Mouse (Mus musculus) large intestine, adult 2 months (tissue): ENCODE results near the gene Spsb4. TPM values are rescaled to one million over a fixed set of nuclear protein-coding genes. Genes with fewer than 3 reads are reported as not detected.
"Not testable (repeated sequence)": the region's sequence is repeated elsewhere in the genome, so short reads cannot be mapped to it uniquely, and the experiment has no call there.

ENCODE experiments used
- DNase-seq: peaks from one replicate; pipeline ENCODE4 v3.0.0-alpha.2; 2012; ENCODE audit warnings: low read depth, low spot score
- WGBS: fragments of 180-500 bp; shearing (Covaris S2); methylation state at CpG from one replicate; pipeline ENCODE4 v1.1.7; 2018; 5-methylcytosine and 5-hydroxymethylcytosine counted together
- polyA plus RNA-seq: library from polyadenylated mRNA; depleted of rRNA; stranded (reverse); fragments of >200 nt; gene quantifications from 2 replicates; pipeline ENCODE4 v1.2.3, GENCODE M21; 2012

The Spsb4 gene
- polyA plus RNA-seq, 1 experiment, result 0.77 TPM

GRCm38 (mm10) chr9:96958009-96958615, 60.5 kb downstream of the Spsb4 start:
- WGBS, result 41% methylated on average over 6 of the region's 6 CpGs
- DNase-seq, result no peak

- DNase-seq, result no peak
- WGBS, result 71% methylated on average over 6 of the region's 6 CpGs
Observed at GRCm38 (mm10) chr9:96957298-96957865, 61.3 kb downstream of the Spsb4 start.

GRCm38 (mm10) chr9:96956646-96957297, 61.9 kb downstream of the Spsb4 start:
- 64% methylated on average over 6 of the region's 6 CpGs for WGBS
- DNase-seq, result no peak

- 88% methylated on average over 15 of the region's 15 CpGs for WGBS
- DNase-seq, result no peak
Observed at GRCm38 (mm10) chr9:96954063-96954809, 64.4 kb downstream of the Spsb4 start.

GRCm38 (mm10) chr9:96953443-96953842, 65.2 kb downstream of the Spsb4 start:
- no peak for DNase-seq
- 93% methylated on average over 8 of the region's 8 CpGs for WGBS

- DNase-seq, result no peak
- 34% methylated on average over 9 of the region's 9 CpGs for WGBS
Observed at GRCm38 (mm10) chr9:96952310-96952975, 66.2 kb downstream of the Spsb4 start.

- WGBS, result 82% methylated on average over 9 of the region's 9 CpGs
- no peak for DNase-seq
Observed at GRCm38 (mm10) chr9:96949551-96949950, 69.1 kb downstream of the Spsb4 start.

GRCm38 (mm10) chr9:96948546-96948945, 70.1 kb downstream of the Spsb4 start:
- no peak for DNase-seq
- whole genome bisulfite sequencing, result 87% methylated on average over 5 of the region's 5 CpGs

GRCm38 (mm10) chr9:96947171-96947570, 71.5 kb downstream of the Spsb4 start:
- no peak for DNase-seq
- 55% methylated on average over 5 of the region's 5 CpGs for WGBS

- DNase-seq, result no peak
- 82% methylated on average over 16 of the region's 16 CpGs for WGBS
Observed at GRCm38 (mm10) chr9:96944517-96944916, 74.1 kb downstream of the Spsb4 start.

- DNase-seq, result no peak
- 85% methylated on average over 3 of the region's 3 CpGs for WGBS
Observed at GRCm38 (mm10) chr9:96942975-96943374, 75.7 kb downstream of the Spsb4 start.

- no peak for DNase-seq
- WGBS, result 79% methylated on average over 5 of the region's 5 CpGs
Observed at GRCm38 (mm10) chr9:96938887-96939286, 79.8 kb downstream of the Spsb4 start.

GRCm38 (mm10) chr9:96936427-96936826, 82.2 kb downstream of the Spsb4 start:
- DNase-seq, result not testable (repeated sequence)
- WGBS, result 83% methylated on average over 2 of the region's 2 CpGs

- DNase-seq, result no peak
- 61% methylated on average over 15 of the region's 15 CpGs for WGBS
Observed at GRCm38 (mm10) chr9:96935556-96936300, 82.9 kb downstream of the Spsb4 start.

- DNase-seq, result no peak
- WGBS, result 74% methylated on average over 3 of the region's 3 CpGs
Observed at GRCm38 (mm10) chr9:96934816-96935215, 83.8 kb downstream of the Spsb4 start.

- 71% methylated on average over 8 of the region's 8 CpGs for WGBS
- DNase-seq, result no peak
Observed at GRCm38 (mm10) chr9:96932751-96933150, 85.9 kb downstream of the Spsb4 start.

GRCm38 (mm10) chr9:96923577-96924316, 94.9 kb downstream of the Spsb4 start:
- 53% methylated on average over 17 of the region's 17 CpGs for WGBS

GRCm38 (mm10) chr9:96923119-96923518, 95.5 kb downstream of the Spsb4 start:
- WGBS, result 61% methylated on average over 6 of the region's 6 CpGs
- no peak for DNase-seq

More at GRCm38 (mm10) chr9:96923577-96924316, 94.9 kb downstream of the Spsb4 start:
- no peak for DNase-seq
